32 mouse cellular contexts compared by ENCODE assay signal in genomic region chr9:105778741-105779140, GRCm38 (mm10). TPM values are rescaled to one million over a fixed set of nuclear protein-coding genes. Genes with fewer than 3 reads are reported as not detected.
"Had no signal": no experiment of that assay in that cellular context is flagged by ENCODE, and none has a peak within 500 bp of the region (broad histone marks: within the 10 kb centered on the region; RNA-seq: fewer than 3 reads in every experiment).

No protein-coding gene starts in this region.

- H3K9me3 ChIP-seq: limb, embryonic 10.5 days; limb, embryonic 12.5 days; limb, embryonic 15.5 days; liver, embryonic 15.5 days; lung, embryonic 15.5 days; midbrain, embryonic 10.5 days; midbrain, embryonic 12.5 days; midbrain, embryonic 13.5 days; midbrain, embryonic 15.5 days; neural tube, embryonic 12.5 days had no signal

- H3K9ac ChIP-seq: limb, embryonic 12.5 days; limb, embryonic 13.5 days; limb, embryonic 15.5 days; liver, embryonic 12.5 days; liver, embryonic 13.5 days; liver, embryonic 14.5 days; liver, embryonic 15.5 days; liver, postnatal 0 days; lung, embryonic 14.5 days; lung, embryonic 15.5 days; midbrain, embryonic 12.5 days; midbrain, embryonic 13.5 days; midbrain, embryonic 15.5 days; neural tube, embryonic 12.5 days had no signal

- H3K27me3 ChIP-seq: limb, embryonic 12.5 days; limb, embryonic 13.5 days; limb, embryonic 15.5 days; liver, embryonic 12.5 days; liver, embryonic 13.5 days; liver, embryonic 15.5 days; lung, embryonic 15.5 days; megakaryocyte, embryonic 14.5 days; midbrain, embryonic 12.5 days; midbrain, embryonic 13.5 days; midbrain, embryonic 15.5 days; neural tube, embryonic 12.5 days had no signal

- DNase-seq: left cerebral cortex, postnatal 4 days; liver; liver, embryonic 13.5 days; liver, postnatal 0 days; lung, adult 18-20 months; lung, adult 2 months; lung, embryonic 14.5 days; lung, postnatal 10 days; lung, postnatal 14 days; lung, postnatal 36 days; lung, postnatal 4 days; midbrain, embryonic 14.5 days had no signal

- H3K27ac ChIP-seq: limb, embryonic 10.5 days; limb, embryonic 12.5 days; limb, embryonic 13.5 days; limb, embryonic 15.5 days; liver, embryonic 12.5 days; liver, embryonic 13.5 days; liver, embryonic 14.5 days; liver, embryonic 15.5 days; lung, embryonic 15.5 days; macrophage; midbrain, embryonic 10.5 days; midbrain, embryonic 12.5 days; midbrain, embryonic 13.5 days; midbrain, embryonic 15.5 days; neural tube, embryonic 12.5 days had no signal

- ATAC-seq: liver, embryonic 12.5 days; liver, postnatal 0 days; lung, postnatal 0 days; midbrain, embryonic 13.5 days; midbrain, embryonic 15.5 days; midbrain, embryonic 16.5 days had no signal

- H3K4me1 ChIP-seq: limb, embryonic 10.5 days; limb, embryonic 15.5 days; liver, embryonic 12.5 days; liver, embryonic 13.5 days; liver, embryonic 15.5 days; megakaryocyte, embryonic 14.5 days; midbrain, embryonic 12.5 days; neural tube, embryonic 12.5 days had no signal

- H3K36me3 ChIP-seq: limb, embryonic 10.5 days; limb, embryonic 12.5 days; limb, embryonic 13.5 days; limb, embryonic 15.5 days; liver, embryonic 12.5 days; liver, embryonic 13.5 days; liver, embryonic 15.5 days; lung, embryonic 15.5 days; midbrain, embryonic 10.5 days; midbrain, embryonic 12.5 days; midbrain, embryonic 13.5 days; midbrain, embryonic 15.5 days; neural tube, embryonic 12.5 days had no signal

- H3K4me3 ChIP-seq: limb, embryonic 10.5 days; limb, embryonic 12.5 days; limb, embryonic 13.5 days; limb, embryonic 15.5 days; liver, embryonic 12.5 days; liver, embryonic 13.5 days; liver, embryonic 15.5 days; lung, embryonic 15.5 days; megakaryocyte, embryonic 14.5 days; midbrain, embryonic 10.5 days; midbrain, embryonic 12.5 days; midbrain, embryonic 13.5 days; midbrain, embryonic 15.5 days; myocyte; neural tube, embryonic 12.5 days had no signal

- H3K4me2 ChIP-seq: limb, embryonic 12.5 days; limb, embryonic 13.5 days; limb, embryonic 15.5 days; liver, embryonic 11.5 days; liver, embryonic 12.5 days; liver, embryonic 13.5 days; liver, embryonic 15.5 days; lung, embryonic 14.5 days; lung, embryonic 15.5 days; midbrain, embryonic 11.5 days; midbrain, embryonic 12.5 days; midbrain, embryonic 13.5 days; midbrain, embryonic 15.5 days; neural tube, embryonic 12.5 days had no signal

RNA-seq across cellular contexts. Expression of gene Col6a6, which starts 49.2 kb away (rescaled TPM):
- polyA plus RNA-seq: macrophage had no signal
